Mouse (Mus musculus) kidney, postnatal 36 days (tissue): ENCODE measurements at regions not wholly inside any gene's neighbourhood (a gene's known extent, or its start where the extent isn't known, plus 50 kb on each side); places are given as distances from the start of the nearest gene placed in this dataset.
A peak's percentile ranks its signal among the peaks of the same experiment; 100 is the strongest.
"Not testable (repeated sequence)": the region's sequence is repeated elsewhere in the genome, so short reads cannot be mapped to it uniquely, and the experiment has no call there.

ENCODE experiments used
- DNase-seq, 2 experiments: peaks; one replicate each; pipeline ENCODE4 v3.0.0; 2021 to 2022; ENCODE audit warnings: mixed read lengths in 2 of 2

DNA sequence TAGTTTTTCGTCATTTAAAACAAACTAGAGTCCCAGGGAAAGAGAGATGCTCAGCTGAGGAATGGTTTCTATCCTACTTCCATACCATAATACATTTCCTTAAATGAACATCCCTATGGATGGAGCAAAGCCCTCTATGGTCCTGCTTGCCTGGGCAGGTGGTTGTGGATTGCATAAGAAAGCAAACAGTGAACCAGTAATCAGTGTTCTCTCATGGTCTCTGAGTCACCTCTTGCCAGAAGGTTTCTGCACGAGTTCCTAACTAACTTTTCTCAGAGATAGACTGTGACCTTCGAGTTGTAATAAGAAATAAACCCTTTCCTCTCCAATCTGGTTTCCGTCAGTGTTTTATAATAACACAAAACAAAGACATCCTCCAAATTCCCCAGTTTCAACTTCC, 62.9 kb upstream of the Bet1 start:
- DNase-seq, result no peak

DNA sequence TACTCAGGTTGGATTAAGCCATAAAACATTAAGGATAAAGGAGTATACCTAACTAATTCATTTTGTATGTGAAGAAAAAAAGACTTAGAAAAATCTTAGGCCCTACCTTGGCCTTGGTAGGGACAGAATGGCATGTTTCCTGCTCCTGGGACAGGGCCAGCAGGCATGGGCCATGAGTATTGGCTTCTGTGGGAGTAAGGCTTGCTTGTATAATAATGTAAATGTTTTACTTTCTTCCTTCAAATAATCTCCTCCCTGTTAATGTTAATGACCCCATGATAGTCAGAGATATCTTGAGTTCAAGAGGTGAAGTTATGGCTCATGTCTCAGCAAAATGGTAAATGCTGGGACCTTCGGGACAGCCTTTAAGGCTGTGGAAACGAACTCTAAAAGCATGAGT, 71.5 kb upstream of the Bet1 start:
- no peak for DNase-seq

DNA sequence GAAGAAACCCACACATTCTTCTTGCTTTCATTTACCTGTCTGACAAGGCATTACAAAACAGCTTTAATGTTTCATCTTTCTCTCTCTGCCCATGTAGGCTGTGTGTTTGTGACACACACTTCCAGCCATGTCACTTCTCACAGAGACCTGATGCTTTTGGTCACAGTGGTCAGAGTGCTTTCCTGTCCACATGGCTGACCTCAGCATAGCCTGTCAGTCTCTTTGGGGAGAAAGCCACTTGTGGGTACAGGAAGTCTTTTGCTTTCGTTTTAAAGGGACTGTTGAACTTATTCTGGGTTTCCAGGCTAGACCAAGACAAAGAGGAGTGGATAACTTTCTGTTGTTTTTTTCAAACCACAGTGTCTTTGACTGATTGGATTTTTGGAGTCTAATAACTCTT, 77.0 kb upstream of the Bet1 start:
- DNase-seq, result no peak

DNA sequence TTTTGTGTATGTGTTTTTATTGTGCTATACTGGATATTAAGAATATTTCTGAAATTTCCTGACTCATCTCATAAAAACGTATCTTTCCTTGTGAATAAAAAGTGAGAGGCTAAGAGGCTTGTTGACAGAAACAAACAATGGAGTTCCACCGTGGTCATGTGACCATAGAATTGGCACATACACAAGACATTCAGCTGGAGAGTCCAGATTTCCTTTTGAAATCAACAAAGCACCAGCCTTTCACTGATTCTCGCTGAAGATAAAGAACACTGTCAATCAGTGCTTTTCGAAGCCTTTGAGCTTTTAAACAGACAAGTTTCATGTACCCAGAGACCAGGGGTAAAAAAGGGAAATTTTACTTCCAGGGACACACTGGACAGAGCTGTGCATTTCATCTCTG, 80.3 kb upstream of the Bet1 start:
- DNase-seq, result no peak

GRCm38 (mm10) chr6:4167757-4168156, 81.0 kb upstream of the Bet1 start:
- DNase-seq, result no peak

GRCm38 (mm10) chr6:4171561-4171960, 84.8 kb upstream of the Bet1 start:
- no peak for DNase-seq

GRCm38 (mm10) chr6:4187683-4188082, 100.9 kb upstream of the Bet1 start:
- DNase-seq, result peak in 1 of 2 experiments; percentile 5

- not testable (repeated sequence) for DNase-seq
Measured at GRCm38 (mm10) chr6:4190976-4191375, 104.2 kb upstream of the Bet1 start.

- DNase-seq, result no peak
Measured at GRCm38 (mm10) chr6:4193286-4193685, 106.5 kb upstream of the Bet1 start.

- DNase-seq, result no peak
Measured at GRCm38 (mm10) chr6:4201176-4201575, 114.4 kb upstream of the Bet1 start.

DNA sequence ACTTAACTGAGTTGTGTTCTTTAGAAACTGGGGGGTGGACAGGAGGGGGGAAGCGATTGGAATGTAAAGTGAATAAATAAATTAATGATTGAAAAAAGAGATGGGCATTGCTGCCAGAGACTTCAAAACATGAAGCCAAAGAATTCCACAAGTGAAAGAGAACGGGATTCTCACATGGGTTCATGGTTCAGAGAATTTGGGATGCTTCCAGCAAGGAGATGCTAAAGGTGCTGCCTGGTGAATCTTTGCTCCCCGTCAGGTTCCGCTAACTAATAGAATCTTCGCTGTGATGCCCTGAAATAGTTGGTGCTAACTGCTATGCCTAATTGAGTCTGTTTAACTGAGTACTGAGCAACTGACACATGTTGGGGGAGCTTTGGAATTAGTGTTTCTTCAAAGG, 118.9 kb upstream of the Bet1 start:
- DNase-seq, result peak; percentile 15 to 37

- DNase-seq, result no peak
Measured at GRCm38 (mm10) chr6:4245265-4246112, 158.7 kb upstream of the Bet1 start.

GRCm38 (mm10) chr6:4246113-4246419, 159.3 kb upstream of the Bet1 start:
- DNase-seq, result no peak

GRCm38 (mm10) chr6:4276607-4277006, 189.8 kb upstream of the Bet1 start:
- DNase-seq, result no peak

GRCm38 (mm10) chr6:4277245-4277890, 190.6 kb upstream of the Bet1 start:
- DNase-seq, result no peak

- DNase-seq, result no peak
Measured at GRCm38 (mm10) chr6:4291380-4291779, 204.6 kb upstream of the Bet1 start.

DNA sequence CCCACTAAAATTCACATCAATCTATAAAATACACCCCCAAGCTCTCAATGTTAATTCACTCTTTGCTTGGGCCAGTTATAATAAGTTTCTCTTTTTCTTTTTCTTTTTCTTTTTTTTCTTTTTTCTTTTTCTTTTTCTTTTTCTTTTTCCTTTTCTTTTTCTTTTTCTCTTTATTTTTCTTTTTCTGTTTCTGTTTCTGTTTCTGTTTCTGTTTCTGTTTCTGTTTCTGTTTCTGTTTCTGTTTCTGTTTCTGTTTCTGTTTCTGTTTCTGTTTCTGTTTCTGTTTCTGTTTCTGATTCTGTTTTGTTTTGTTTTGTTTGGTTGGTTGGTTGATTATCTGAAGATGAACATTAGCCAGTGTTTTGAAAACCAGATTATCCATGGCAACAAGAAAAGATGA, 201.2 kb upstream of the Col1a2 start:
- DNase-seq, result not testable (repeated sequence)

DNA sequence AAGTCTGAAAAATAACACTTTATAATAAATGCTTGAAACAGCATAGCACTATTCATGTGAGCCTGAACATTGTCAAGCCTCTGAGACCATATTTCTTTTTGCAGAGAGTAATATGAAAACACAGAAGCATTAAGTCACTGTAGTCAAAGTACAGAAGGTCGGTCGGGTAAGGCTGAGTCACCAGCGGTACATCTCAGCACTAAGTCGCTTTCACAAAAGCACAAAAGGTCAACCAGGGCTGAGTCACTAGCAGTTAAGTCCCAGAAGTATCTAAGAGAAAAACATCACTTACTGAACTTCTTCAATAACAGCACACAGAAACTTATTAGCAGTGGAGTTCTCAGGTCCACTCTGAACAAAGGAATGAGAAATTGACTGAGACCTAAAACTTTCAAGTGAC, 154.7 kb upstream of the Col1a2 start:
- DNase-seq, result peak in 1 of 2 experiments; percentile 2

DNA sequence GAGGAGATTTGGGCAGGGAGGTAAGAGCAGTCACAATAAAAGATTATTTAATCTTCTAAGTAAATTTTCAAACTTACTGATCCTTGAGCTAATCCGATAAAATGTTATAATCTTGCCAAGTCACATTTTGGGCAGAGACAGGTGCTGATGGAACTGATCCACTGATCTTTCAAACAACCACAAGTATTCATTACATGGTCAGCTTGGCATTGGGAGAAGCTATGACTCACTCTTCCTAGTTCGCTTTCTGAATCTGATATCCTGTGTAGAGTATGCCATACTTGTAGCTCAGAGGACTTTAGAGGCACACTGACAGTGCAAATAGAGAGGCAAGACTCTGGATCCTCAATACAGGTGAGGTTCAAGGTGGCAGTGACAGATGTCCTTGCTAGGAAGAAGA, 142.4 kb upstream of the Col1a2 start:
- no peak for DNase-seq

- DNase-seq, result peak; percentile 4 to 19
Measured at GRCm38 (mm10) chr6:4375465-4376037, 129.1 kb upstream of the Col1a2 start.

GRCm38 (mm10) chr6:4396808-4397207, 107.8 kb upstream of the Col1a2 start:
- DNase-seq, result no peak

DNA sequence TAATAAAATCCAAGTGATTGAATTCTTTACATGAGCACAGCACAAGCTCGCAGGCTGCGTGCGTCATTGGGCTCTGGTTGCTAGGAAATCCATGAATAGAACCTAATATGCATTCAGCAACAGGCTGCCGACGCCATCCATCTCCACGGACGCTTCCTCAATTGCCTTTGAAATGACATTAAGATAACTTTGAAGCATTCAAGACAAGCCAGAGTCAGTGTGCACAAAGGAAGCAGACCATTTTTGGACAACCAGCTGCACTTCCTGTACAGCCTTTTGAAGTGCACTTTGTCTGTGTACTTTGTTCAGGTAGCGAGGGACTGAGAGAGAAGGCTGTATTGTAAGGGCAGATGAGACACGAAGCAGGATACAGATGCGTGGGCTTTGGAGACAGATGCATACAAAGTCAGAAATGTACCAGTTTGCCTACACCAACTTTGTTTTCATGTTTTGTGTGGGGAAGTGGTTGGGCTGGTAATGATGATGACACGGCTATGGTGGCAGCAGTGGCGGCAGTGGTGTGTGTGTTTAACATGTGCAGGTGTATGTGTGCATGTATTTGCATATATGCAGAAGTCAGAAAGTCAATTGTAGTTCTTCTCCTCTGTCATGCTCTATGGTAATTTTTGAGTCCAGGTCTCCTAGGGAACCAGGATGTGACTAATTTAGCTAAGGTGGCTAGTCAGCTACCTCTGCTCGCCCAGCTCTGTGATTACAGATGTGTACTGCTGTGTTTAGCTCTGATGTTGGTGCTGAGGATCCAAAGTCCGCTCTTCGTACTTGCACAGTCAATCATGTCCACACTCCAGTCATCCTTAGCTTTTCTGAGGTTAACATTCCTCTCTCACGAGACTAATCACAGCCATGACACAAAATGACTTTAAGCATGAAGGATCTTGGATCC, 106.7 kb upstream of the Col1a2 start:
- no peak for DNase-seq

GRCm38 (mm10) chr6:4398599-4398980, 106.0 kb upstream of the Col1a2 start:
- no peak for DNase-seq
